Mouse (Mus musculus) midbrain, embryonic 15.5 days (tissue): ENCODE data around the gene Inf2. TPM values are rescaled to one million over a fixed set of nuclear protein-coding genes. Genes with fewer than 3 reads are reported as not detected.
A peak's percentile ranks its signal among the peaks of the same experiment; 100 is the strongest.

Source experiments
- ATAC-seq: fragments of 200-750 bp; cut with Nextera tagmentation; replicated peaks from 2 replicates; pipeline ENCODE4 v1.8.0; 2017; ENCODE audit warnings: moderate TSS enrichment
- H3K27ac ChIP-seq: fragments of 300-500 bp; sonication (generic); 2 replicates; pipeline ENCODE4 v1.5.1; 2015; ENCODE audit warnings: mild to moderate bottlenecking, inconsistent platforms
- H3K27me3 ChIP-seq: fragments of 300-500 bp; sonication (generic); replicated peaks from 2 replicates; pipeline ENCODE4 v1.6.1; 2015; ENCODE audit warnings: inconsistent platforms
- H3K36me3 ChIP-seq: fragments of 300-500 bp; sonication (generic); replicated peaks from 2 replicates; pipeline ENCODE4 v1.6.1; 2015; ENCODE audit warnings: inconsistent platforms
- H3K4me1 ChIP-seq: fragments of 300-500 bp; sonication (generic); 2 replicates; pipeline ENCODE4 v1.6.1; 2015; ENCODE audit warnings: inconsistent platforms
- H3K4me2 ChIP-seq: fragments of 300-500 bp; sonication (generic); 2 replicates; pipeline ENCODE4 v1.6.1; 2015; ENCODE audit warnings: inconsistent platforms, mild to moderate bottlenecking, moderate library complexity
- H3K4me3 ChIP-seq: fragments of 300-500 bp; sonication (generic); 2 replicates; pipeline ENCODE4 v1.5.1; 2015; ENCODE audit warnings: mild to moderate bottlenecking, inconsistent platforms
- H3K9ac ChIP-seq: fragments of 300-500 bp; sonication (generic); 2 replicates; pipeline ENCODE4 v1.6.1; 2015; ENCODE audit warnings: mild to moderate bottlenecking, inconsistent platforms
- H3K9me3 ChIP-seq: fragments of 300-500 bp; sonication (generic); 2 replicates; pipeline ENCODE4 v1.6.1; 2016; ENCODE audit warnings: inconsistent platforms
- WGBS: fragments of 180-500 bp; shearing (Covaris S2); methylation state at CpG from one replicate; pipeline ENCODE4 v1.1.7; 2015; ENCODE audit warnings: mixed read lengths; 5-methylcytosine and 5-hydroxymethylcytosine counted together
- polyA plus RNA-seq: library from polyadenylated mRNA; unstranded; fragments of >200 nt; fragmentation: Nextera tagmentation; extraction: Ambion mirVana; gene quantifications from 2 replicates; pipeline ENCODE4 v1.2.1, GENCODE M21; 2015

Inf2 gene
- polyA plus RNA-seq, 1 experiment from 2014 or later: 2.4 TPM

- 65% methylated on average over 5 of the region's 5 CpGs for WGBS
Observed at GRCm38 (mm10) chr12:112552520-112552919, 36.1 kb upstream of the Inf2 start.

GRCm38 (mm10) chr12:112554900-112555299 lies 33.7 kb upstream of the Inf2 start:
- Histone ChIP-seq H3K27ac (no peak overlapping the region), H3K9ac (no peak overlapping the region), H3K4me1 (peaks cover 6% of the 10 kb centered on the region; the same call in 1 of the 2 replicates), H3K4me2 (no peak overlapping the region), H3K27me3 (no peaks in the 10 kb centered on the region), H3K9me3 (no peaks in the 10 kb centered on the region), H3K36me3 (no peaks in the 10 kb centered on the region), H3K4me3 (no peak overlapping the region)
- 44% methylated on average over 12 of the region's 12 CpGs for WGBS
- ATAC-seq: no peak

More at GRCm38 (mm10) chr12:112552520-112552919, 36.1 kb upstream of the Inf2 start:
- Histone ChIP-seq H3K4me2 (no peak overlapping the region), H3K9me3 (no peaks in the 10 kb centered on the region), H3K27ac (no peak overlapping the region), H3K4me1 (peaks cover 6% of the 10 kb centered on the region; the same call in 1 of the 2 replicates), H3K4me3 (no peak overlapping the region), H3K9ac (no peak overlapping the region), H3K36me3 (no peaks in the 10 kb centered on the region), H3K27me3 (no peaks in the 10 kb centered on the region)
- 0 out of 2 replicates have a peak, but pooled peaks have one; percentile 14 for ATAC-seq

GRCm38 (mm10) chr12:112556531-112557060 lies 32.0 kb upstream of the Inf2 start:
- no peaks in the 10 kb centered on the region for H3K9me3 ChIP-seq
- no peak for ATAC-seq
- H3K4me3 ChIP-seq: no peak overlapping the region
- H3K27me3 ChIP-seq: no peaks in the 10 kb centered on the region
- H3K36me3 ChIP-seq: no peaks in the 10 kb centered on the region
- peaks cover 3% of the 10 kb centered on the region; the same call in 1 of the 2 replicates for H3K4me1 ChIP-seq
- no peak overlapping the region for H3K9ac ChIP-seq
- H3K27ac ChIP-seq: no peak overlapping the region
- no peak overlapping the region for H3K4me2 ChIP-seq
- 68% methylated on average over 9 of the region's 9 CpGs for WGBS

- no peak for ATAC-seq
- 81% methylated on average over 5 of the region's 5 CpGs for WGBS
Observed at GRCm38 (mm10) chr12:112557219-112557618, 31.4 kb upstream of the Inf2 start.

GRCm38 (mm10) chr12:112559231-112559630 lies 29.4 kb upstream of the Inf2 start:
- no peaks in the 10 kb centered on the region for H3K27me3 ChIP-seq
- no peak overlapping the region for H3K4me3 ChIP-seq
- no peaks in the 10 kb centered on the region for H3K36me3 ChIP-seq
- H3K4me2 ChIP-seq: no peak overlapping the region
- H3K9ac ChIP-seq: no peak overlapping the region
- no peak for ATAC-seq
- no peaks in the 10 kb centered on the region for H3K4me1 ChIP-seq
- 28% methylated on average over 3 of the region's 3 CpGs for WGBS
- H3K9me3 ChIP-seq: no peaks in the 10 kb centered on the region
- H3K27ac ChIP-seq: no peak overlapping the region

More at GRCm38 (mm10) chr12:112557219-112557618, 31.4 kb upstream of the Inf2 start:
- no peak overlapping the region for H3K27ac ChIP-seq
- H3K9me3 ChIP-seq: no peaks in the 10 kb centered on the region
- H3K4me1 ChIP-seq: no peaks in the 10 kb centered on the region
- H3K36me3 ChIP-seq: no peaks in the 10 kb centered on the region
- H3K27me3 ChIP-seq: no peaks in the 10 kb centered on the region
- H3K9ac ChIP-seq: no peak overlapping the region
- no peak overlapping the region for H3K4me3 ChIP-seq
- H3K4me2 ChIP-seq: no peak overlapping the region

- Histone ChIP-seq H3K4me2 (no peak overlapping the region), H3K36me3 (no peaks in the 10 kb centered on the region), H3K4me3 (no peak overlapping the region), H3K9me3 (no peaks in the 10 kb centered on the region), H3K27me3 (no peaks in the 10 kb centered on the region), H3K27ac (no peak overlapping the region), H3K4me1 (no peaks in the 10 kb centered on the region), H3K9ac (no peak overlapping the region)
- ATAC-seq: no peak
- WGBS: 60% methylated on average over 6 of the region's 6 CpGs
Observed at GRCm38 (mm10) chr12:112559671-112560070, 28.9 kb upstream of the Inf2 start.

- Histone ChIP-seq H3K9ac (no peak overlapping the region), H3K4me2 (no peak overlapping the region), H3K36me3 (no peaks in the 10 kb centered on the region), H3K27ac (no peak overlapping the region), H3K27me3 (no peaks in the 10 kb centered on the region), H3K9me3 (no peaks in the 10 kb centered on the region), H3K4me1 (no peaks in the 10 kb centered on the region), H3K4me3 (no peak overlapping the region)
- ATAC-seq: no peak
- 53% methylated on average over 5 of the region's 5 CpGs for WGBS
Observed at GRCm38 (mm10) chr12:112560176-112560797, 28.3 kb upstream of the Inf2 start.

- no peak for ATAC-seq
- Histone ChIP-seq H3K9ac (no peak overlapping the region), H3K27ac (no peak overlapping the region), H3K4me3 (no peak overlapping the region), H3K4me1 (no peaks in the 10 kb centered on the region), H3K27me3 (no peaks in the 10 kb centered on the region), H3K4me2 (no peak overlapping the region), H3K36me3 (no peaks in the 10 kb centered on the region), H3K9me3 (no peaks in the 10 kb centered on the region)
- 70% methylated on average over 3 of the region's 3 CpGs for WGBS
Observed at GRCm38 (mm10) chr12:112561163-112561562, 27.4 kb upstream of the Inf2 start.

GRCm38 (mm10) chr12:112562462-112562861 lies 26.1 kb upstream of the Inf2 start:
- no peak overlapping the region for H3K9ac ChIP-seq
- no peak for ATAC-seq
- WGBS: 78% methylated on average over 5 of the region's 5 CpGs
- no peaks in the 10 kb centered on the region for H3K36me3 ChIP-seq
- H3K4me2 ChIP-seq: no peak overlapping the region
- no peaks in the 10 kb centered on the region for H3K27me3 ChIP-seq
- no peak overlapping the region for H3K27ac ChIP-seq
- H3K4me1 ChIP-seq: no peaks in the 10 kb centered on the region
- no peaks in the 10 kb centered on the region for H3K9me3 ChIP-seq
- no peak overlapping the region for H3K4me3 ChIP-seq

GRCm38 (mm10) chr12:112563011-112563410 lies 25.6 kb upstream of the Inf2 start:
- Histone ChIP-seq H3K27ac (no peak overlapping the region), H3K9ac (no peak overlapping the region), H3K9me3 (no peaks in the 10 kb centered on the region), H3K36me3 (no peaks in the 10 kb centered on the region), H3K27me3 (no peaks in the 10 kb centered on the region), H3K4me1 (no peaks in the 10 kb centered on the region), H3K4me3 (no peak overlapping the region), H3K4me2 (no peak overlapping the region)
- no peak for ATAC-seq
- WGBS: 87% methylated on average over 6 of the region's 6 CpGs

GRCm38 (mm10) chr12:112570160-112570559 lies 18.4 kb upstream of the Inf2 start:
- ATAC-seq: no peak
- no peak overlapping the region for H3K9ac ChIP-seq
- no peaks in the 10 kb centered on the region for H3K36me3 ChIP-seq
- no peak overlapping the region for H3K4me3 ChIP-seq
- H3K4me2 ChIP-seq: no peak overlapping the region
- WGBS: 88% methylated on average over 8 of the region's 8 CpGs
- no peaks in the 10 kb centered on the region for H3K27me3 ChIP-seq
- no peaks in the 10 kb centered on the region for H3K9me3 ChIP-seq
- no peak overlapping the region for H3K27ac ChIP-seq
- no peaks in the 10 kb centered on the region for H3K4me1 ChIP-seq

- Histone ChIP-seq H3K4me3 (no peak overlapping the region), H3K9me3 (no peaks in the 10 kb centered on the region), H3K4me2 (no peak overlapping the region), H3K9ac (no peak overlapping the region), H3K4me1 (no peaks in the 10 kb centered on the region), H3K27ac (no peak overlapping the region), H3K27me3 (no peaks in the 10 kb centered on the region), H3K36me3 (no peaks in the 10 kb centered on the region)
- WGBS: 67% methylated on average over 6 of the region's 6 CpGs
- no peak for ATAC-seq
Observed at GRCm38 (mm10) chr12:112571064-112571463, 17.5 kb upstream of the Inf2 start.
